Mouse (Mus musculus): ENCODE results near the gene Krt72. TPM values are rescaled to one million over a fixed set of nuclear protein-coding genes. Genes with fewer than 3 reads are reported as not detected.

The Krt72 gene
- not detected in 2 replicates for polyA plus RNA-seq (2015; fragmentation: Nextera tagmentation; extraction: Ambion mirVana)

GRCm38 (mm10) chr15:101786360-101786759 lies at the start of gene Krt72:
Krt72 (minus strand) TSS chr15:101786460.
- Histone ChIP-seq H3K27me3 (ENCODE audit: control insufficient read depth, insufficient read depth, low read depth, low read length) (no peaks in the 10 kb centered on the region), H3K4me1 (ENCODE audit: control insufficient read depth, insufficient read depth, low read length) (peaks cover 11% of the 10 kb centered on the region), H3K9ac (ENCODE audit: low read depth, low read length) (no peak within 1 kb of the TSS), H3K36me3 (ENCODE audit: control insufficient read depth, insufficient read depth, low read length) (no peaks in the 10 kb centered on the region), H3K4me3 (ENCODE audit: low read depth, low read length) (no peak within 1 kb of the TSS), H3K27ac (ENCODE audit: low read length) (no peak within 1 kb of the TSS), H3K9me3 (replicated peaks; ENCODE audit: control insufficient read depth, low read length, poor library complexity, severe bottlenecking) (no peaks in the 10 kb centered on the region), H3K4me2 (ENCODE audit: low read length) (no peak within 1 kb of the TSS)
- 87% methylated on average over 18 of the region's 18 CpGs for WGBS
- no peak for ATAC-seq

GRCm38 (mm10) chr15:101834784-101835328 lies 48.6 kb upstream of the Krt72 start:
- H3K9me3 ChIP-seq (replicated peaks; ENCODE audit: control insufficient read depth, low read length, poor library complexity, severe bottlenecking): no peaks in the 10 kb centered on the region
- H3K27ac ChIP-seq (ENCODE audit: low read length): no peak overlapping the region
- no peaks in the 10 kb centered on the region for H3K27me3 ChIP-seq (ENCODE audit: control insufficient read depth, insufficient read depth, low read depth, low read length)
- ATAC-seq: no peak
- 63% methylated on average over 5 of the region's 5 CpGs for whole genome bisulfite sequencing
- H3K36me3 ChIP-seq (ENCODE audit: control insufficient read depth, insufficient read depth, low read length): no peaks in the 10 kb centered on the region
- H3K4me1 ChIP-seq (ENCODE audit: control insufficient read depth, insufficient read depth, low read length): no peaks in the 10 kb centered on the region
- no peak overlapping the region for H3K9ac ChIP-seq (ENCODE audit: low read depth, low read length)
- no peak overlapping the region for H3K4me3 ChIP-seq (ENCODE audit: low read depth, low read length)
- H3K4me2 ChIP-seq (ENCODE audit: low read length): no peak overlapping the region

- Histone ChIP-seq H3K9ac (ENCODE audit: low read depth, low read length) (no peak overlapping the region), H3K9me3 (replicated peaks; ENCODE audit: control insufficient read depth, low read length, poor library complexity, severe bottlenecking) (no peaks in the 10 kb centered on the region), H3K4me3 (ENCODE audit: low read depth, low read length) (no peak overlapping the region), H3K36me3 (ENCODE audit: control insufficient read depth, insufficient read depth, low read length) (no peaks in the 10 kb centered on the region), H3K27ac (ENCODE audit: low read length) (no peak overlapping the region), H3K4me1 (ENCODE audit: control insufficient read depth, insufficient read depth, low read length) (no peaks in the 10 kb centered on the region), H3K27me3 (ENCODE audit: control insufficient read depth, insufficient read depth, low read depth, low read length) (no peaks in the 10 kb centered on the region), H3K4me2 (ENCODE audit: low read length) (no peak overlapping the region)
- no peak for ATAC-seq
- 58% methylated on average over 6 of the region's 6 CpGs for WGBS
Measured at GRCm38 (mm10) chr15:101833131-101833530, 46.9 kb upstream of the Krt72 start.

GRCm38 (mm10) chr15:101829441-101829840 lies 43.2 kb upstream of the Krt72 start:
- no peak overlapping the region for H3K4me2 ChIP-seq (ENCODE audit: low read length)
- H3K4me3 ChIP-seq (ENCODE audit: low read depth, low read length): no peak overlapping the region
- no peaks in the 10 kb centered on the region for H3K4me1 ChIP-seq (ENCODE audit: control insufficient read depth, insufficient read depth, low read length)
- H3K36me3 ChIP-seq (ENCODE audit: control insufficient read depth, insufficient read depth, low read length): no peaks in the 10 kb centered on the region
- H3K27me3 ChIP-seq (ENCODE audit: control insufficient read depth, insufficient read depth, low read depth, low read length): no peaks in the 10 kb centered on the region
- H3K9ac ChIP-seq (ENCODE audit: low read depth, low read length): no peak overlapping the region
- no peaks in the 10 kb centered on the region for H3K9me3 ChIP-seq (replicated peaks; ENCODE audit: control insufficient read depth, low read length, poor library complexity, severe bottlenecking)
- H3K27ac ChIP-seq (ENCODE audit: low read length): no peak overlapping the region
- ATAC-seq: no peak
- WGBS: 70% methylated on average over 5 of the region's 5 CpGs

- Histone ChIP-seq H3K4me1 (ENCODE audit: control insufficient read depth, insufficient read depth, low read length) (no peaks in the 10 kb centered on the region), H3K9me3 (replicated peaks; ENCODE audit: control insufficient read depth, low read length, poor library complexity, severe bottlenecking) (no peaks in the 10 kb centered on the region), H3K27ac (ENCODE audit: low read length) (no peak overlapping the region), H3K9ac (ENCODE audit: low read depth, low read length) (no peak overlapping the region), H3K27me3 (ENCODE audit: control insufficient read depth, insufficient read depth, low read depth, low read length) (no peaks in the 10 kb centered on the region), H3K4me2 (ENCODE audit: low read length) (no peak overlapping the region), H3K4me3 (ENCODE audit: low read depth, low read length) (no peak overlapping the region), H3K36me3 (ENCODE audit: control insufficient read depth, insufficient read depth, low read length) (no peaks in the 10 kb centered on the region)
- ATAC-seq: no peak
- 28% methylated on average over 3 of the region's 3 CpGs for whole genome bisulfite sequencing
Measured at GRCm38 (mm10) chr15:101821786-101822185, 35.5 kb upstream of the Krt72 start.

GRCm38 (mm10) chr15:101817875-101818274 lies 31.6 kb upstream of the Krt72 start, which contains the start of gene Krt2:
Krt2 (minus strand) TSS chr15:101818169.
- ATAC-seq: no peak
- WGBS: 84% methylated on average over 16 of the region's 16 CpGs
- Histone ChIP-seq H3K9me3 (replicated peaks; ENCODE audit: control insufficient read depth, low read length, poor library complexity, severe bottlenecking) (no peaks in the 10 kb centered on the region), H3K9ac (ENCODE audit: low read depth, low read length) (no peak within 1 kb of the TSS), H3K4me3 (ENCODE audit: low read depth, low read length) (no peak within 1 kb of the TSS), H3K27ac (ENCODE audit: low read length) (no peak within 1 kb of the TSS), H3K4me2 (ENCODE audit: low read length) (no peak within 1 kb of the TSS), H3K27me3 (ENCODE audit: control insufficient read depth, insufficient read depth, low read depth, low read length) (no peaks in the 10 kb centered on the region), H3K4me1 (ENCODE audit: control insufficient read depth, insufficient read depth, low read length) (no peaks in the 10 kb centered on the region), H3K36me3 (ENCODE audit: control insufficient read depth, insufficient read depth, low read length) (no peaks in the 10 kb centered on the region)

- no peak overlapping the region for H3K9ac ChIP-seq (ENCODE audit: low read depth, low read length)
- no peak overlapping the region for H3K27ac ChIP-seq (ENCODE audit: low read length)
- peak; percentile 60; the same call in 1 of the 2 replicates for ATAC-seq
Measured at GRCm38 (mm10) chr15:101803052-101803822, 17.0 kb upstream of the Krt72 start.

GRCm38 (mm10) chr15:101802296-101802835 lies 16.1 kb upstream of the Krt72 start, which contains the start of gene Krt73:
Krt73 (minus strand) TSS chr15:101802346.
- no peaks in the 10 kb centered on the region for H3K9me3 ChIP-seq (replicated peaks; ENCODE audit: control insufficient read depth, low read length, poor library complexity, severe bottlenecking)
- H3K27me3 ChIP-seq (ENCODE audit: control insufficient read depth, insufficient read depth, low read depth, low read length): no peaks in the 10 kb centered on the region
- peaks cover 9% of the 10 kb centered on the region for H3K4me1 ChIP-seq (ENCODE audit: control insufficient read depth, insufficient read depth, low read length)
- no peak for ATAC-seq
- peak within 1 kb of the TSS; percentile 34; the same call in 1 of the 2 replicates for H3K27ac ChIP-seq (ENCODE audit: low read length)
- no peak within 1 kb of the TSS for H3K4me3 ChIP-seq (ENCODE audit: low read depth, low read length)
- 55% methylated on average over 6 of the region's 6 CpGs for WGBS
- no peaks in the 10 kb centered on the region for H3K36me3 ChIP-seq (ENCODE audit: control insufficient read depth, insufficient read depth, low read length)
- H3K9ac ChIP-seq (ENCODE audit: low read depth, low read length): no peak within 1 kb of the TSS
- no peak within 1 kb of the TSS for H3K4me2 ChIP-seq (ENCODE audit: low read length)

More at GRCm38 (mm10) chr15:101803052-101803822, 17.0 kb upstream of the Krt72 start:
- WGBS: 57% methylated on average over 11 of the region's 11 CpGs
- Histone ChIP-seq H3K4me1 (ENCODE audit: control insufficient read depth, insufficient read depth, low read length) (peaks cover 9% of the 10 kb centered on the region), H3K36me3 (ENCODE audit: control insufficient read depth, insufficient read depth, low read length) (no peaks in the 10 kb centered on the region), H3K4me3 (ENCODE audit: low read depth, low read length) (no peak overlapping the region), H3K27me3 (ENCODE audit: control insufficient read depth, insufficient read depth, low read depth, low read length) (no peaks in the 10 kb centered on the region), H3K4me2 (ENCODE audit: low read length) (no peak overlapping the region), H3K9me3 (replicated peaks; ENCODE audit: control insufficient read depth, low read length, poor library complexity, severe bottlenecking) (no peaks in the 10 kb centered on the region)

- Histone ChIP-seq H3K4me1 (ENCODE audit: control insufficient read depth, insufficient read depth, low read length) (peaks cover 11% of the 10 kb centered on the region), H3K4me3 (ENCODE audit: low read depth, low read length) (no peak overlapping the region), H3K4me2 (ENCODE audit: low read length) (no peak overlapping the region), H3K27ac (ENCODE audit: low read length) (peak overlapping the region; percentile 34; the same call in 1 of the 2 replicates), H3K27me3 (ENCODE audit: control insufficient read depth, insufficient read depth, low read depth, low read length) (no peaks in the 10 kb centered on the region), H3K9me3 (replicated peaks; ENCODE audit: control insufficient read depth, low read length, poor library complexity, severe bottlenecking) (no peaks in the 10 kb centered on the region), H3K9ac (ENCODE audit: low read depth, low read length) (no peak overlapping the region), H3K36me3 (ENCODE audit: control insufficient read depth, insufficient read depth, low read length) (no peaks in the 10 kb centered on the region)
- WGBS: 12% methylated on average over 3 of the region's 3 CpGs
- peak; percentile 48; the same call in 1 of the 2 replicates for ATAC-seq
Measured at GRCm38 (mm10) chr15:101790867-101791266, 4.6 kb upstream of the Krt72 start.

Data from midbrain, embryonic 16.5 days (tissue).